Mouse (Mus musculus) intestine, embryonic 15.5 days (tissue): Measurements from ENCODE around the gene Hils1. TPM values are rescaled to one million over a fixed set of nuclear protein-coding genes. Genes with fewer than 3 reads are reported as not detected.
"Not testable (repeated sequence)": the region's sequence is repeated elsewhere in the genome, so short reads cannot be mapped to it uniquely, and the experiment has no call there.

Experiments
- ATAC-seq: fragments of 200-750 bp; cut with Nextera tagmentation; 2 replicates; pipeline ENCODE4 v1.8.0; 2017; ENCODE audit warnings: moderate TSS enrichment, moderate library complexity
- H3K27ac ChIP-seq: fragments of 300-500 bp; sonication (generic); 2 replicates; pipeline ENCODE4 v1.5.1; 2015; ENCODE audit warnings: mild to moderate bottlenecking, inconsistent platforms
- H3K27me3 ChIP-seq: fragments of 300-500 bp; sonication (generic); replicated peaks from 2 replicates; pipeline ENCODE4 v1.6.1; 2015; ENCODE audit warnings: inconsistent platforms
- H3K36me3 ChIP-seq: fragments of 300-500 bp; sonication (generic); 2 replicates; pipeline ENCODE4 v1.6.1; 2015; ENCODE audit warnings: inconsistent platforms
- H3K4me1 ChIP-seq: fragments of 300-500 bp; sonication (generic); replicated peaks from 2 replicates; pipeline ENCODE4 v1.6.1; 2015; ENCODE audit warnings: inconsistent platforms
- H3K4me2 ChIP-seq: fragments of 300-500 bp; sonication (generic); replicated peaks from 2 replicates; pipeline ENCODE4 v1.6.1; 2015; ENCODE audit warnings: mild to moderate bottlenecking, inconsistent platforms
- H3K4me3 ChIP-seq: fragments of 300-500 bp; sonication (generic); replicated peaks from 2 replicates; pipeline ENCODE4 v1.5.1; 2015; ENCODE audit warnings: inconsistent platforms
- H3K9ac ChIP-seq: fragments of 300-500 bp; sonication (generic); 2 replicates; pipeline ENCODE4 v1.6.1; 2015; ENCODE audit warnings: inconsistent platforms
- H3K9me3 ChIP-seq: fragments of 300-500 bp; sonication (generic); 2 replicates; pipeline ENCODE4 v1.6.1; 2016; ENCODE audit warnings: inconsistent platforms
- WGBS: fragments of 180-500 bp; shearing (Covaris S2); methylation state at CpG from one replicate; pipeline ENCODE4 v1.1.7; 2015; 5-methylcytosine and 5-hydroxymethylcytosine counted together
- polyA plus RNA-seq: library from polyadenylated mRNA; unstranded; fragments of >200 nt; fragmentation: Nextera tagmentation; extraction: Ambion mirVana; gene quantifications from 2 replicates; pipeline ENCODE4 v1.2.1, GENCODE M21; 2015

Hils1 gene
- polyA plus RNA-seq, 1 experiment from 2014 or later, result not detected

DNA sequence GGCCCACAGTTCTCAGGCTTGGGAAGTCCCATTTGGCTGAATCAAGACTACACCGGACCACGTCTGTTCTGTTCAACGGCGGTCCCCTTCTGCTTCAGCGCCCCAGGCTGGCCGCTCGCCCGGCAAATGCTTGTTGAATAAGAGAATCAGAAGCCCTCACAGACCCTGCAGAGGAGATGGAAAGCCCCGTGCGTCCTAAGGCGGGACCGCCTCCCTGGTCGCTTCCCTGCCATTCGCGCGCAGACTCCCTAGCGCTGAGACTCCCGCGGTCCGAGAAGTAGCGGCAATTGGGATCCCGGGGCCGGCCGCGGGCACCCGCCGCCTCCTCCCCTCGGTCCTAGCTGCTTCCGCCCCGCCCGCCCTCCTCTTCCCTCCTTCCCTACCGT lies 42.2 kb downstream of the Hils1 start, which contains the start of gene Samd14:
Samd14 (plus strand) TSS at position 251 of the 386 bp plus-strand sequence.
- under 1% methylated on average over 30 of the region's 32 CpGs for WGBS
- peak; percentile 70 for ATAC-seq

DNA sequence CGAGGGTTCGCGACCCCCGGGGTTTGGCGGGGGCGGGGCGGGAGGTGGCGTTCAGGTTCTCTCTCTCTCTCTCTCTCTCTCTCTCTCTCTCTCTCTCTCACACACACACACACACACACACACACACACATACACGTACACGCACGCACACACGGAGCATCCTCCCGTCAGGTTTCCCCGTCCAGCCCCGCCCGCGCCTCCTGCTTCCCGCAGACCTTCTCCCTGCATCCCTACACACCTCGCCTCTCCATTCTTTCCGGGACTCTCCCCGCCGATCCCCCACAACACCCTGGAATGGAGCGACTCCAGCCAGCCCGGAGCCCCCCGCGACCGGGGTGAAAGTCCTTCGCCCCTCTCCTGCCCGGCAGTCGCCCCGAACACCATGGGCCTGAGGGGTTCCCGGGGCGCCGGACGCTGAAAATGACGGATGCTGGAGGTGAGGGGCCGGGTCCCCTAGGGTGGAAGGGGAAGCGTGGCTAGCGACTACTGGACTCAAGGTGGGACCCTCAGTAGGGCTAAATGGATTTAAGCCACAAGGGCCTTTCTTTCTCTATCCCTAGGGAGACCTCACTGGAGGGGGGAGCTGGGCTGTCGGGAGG lies 42.8 kb downstream of the Hils1 start:
- peak overlapping the region; percentile 88 for H3K27ac ChIP-seq
- peaks cover 33% of the 10 kb centered on the region for H3K4me1 ChIP-seq
- no peaks in the 10 kb centered on the region for H3K36me3 ChIP-seq
- H3K4me3 ChIP-seq, result peak overlapping the region; percentile 63
- ATAC-seq, result no peak
- H3K9ac ChIP-seq, result peak overlapping the region; percentile 77
- WGBS, result 2% methylated on average over 38 of the region's 40 CpGs
- H3K9me3 ChIP-seq, result no peaks in the 10 kb centered on the region
- peak overlapping the region; percentile 76 for H3K4me2 ChIP-seq
- H3K27me3 ChIP-seq, result no peaks in the 10 kb centered on the region

More for the DNA sequence above, 42.2 kb downstream of the Hils1 start, which contains the start of gene Samd14:
- Histone ChIP-seq H3K4me1 (peaks cover 33% of the 10 kb centered on the region), H3K9ac (peak within 1 kb of the TSS; percentile 77), H3K4me2 (peak within 1 kb of the TSS; percentile 76), H3K9me3 (no peaks in the 10 kb centered on the region), H3K36me3 (peaks cover 5% of the 10 kb centered on the region; the same call in 1 of the 2 replicates), H3K27ac (peak within 1 kb of the TSS; percentile 88), H3K27me3 (no peaks in the 10 kb centered on the region), H3K4me3 (peak within 1 kb of the TSS; percentile 63)

DNA sequence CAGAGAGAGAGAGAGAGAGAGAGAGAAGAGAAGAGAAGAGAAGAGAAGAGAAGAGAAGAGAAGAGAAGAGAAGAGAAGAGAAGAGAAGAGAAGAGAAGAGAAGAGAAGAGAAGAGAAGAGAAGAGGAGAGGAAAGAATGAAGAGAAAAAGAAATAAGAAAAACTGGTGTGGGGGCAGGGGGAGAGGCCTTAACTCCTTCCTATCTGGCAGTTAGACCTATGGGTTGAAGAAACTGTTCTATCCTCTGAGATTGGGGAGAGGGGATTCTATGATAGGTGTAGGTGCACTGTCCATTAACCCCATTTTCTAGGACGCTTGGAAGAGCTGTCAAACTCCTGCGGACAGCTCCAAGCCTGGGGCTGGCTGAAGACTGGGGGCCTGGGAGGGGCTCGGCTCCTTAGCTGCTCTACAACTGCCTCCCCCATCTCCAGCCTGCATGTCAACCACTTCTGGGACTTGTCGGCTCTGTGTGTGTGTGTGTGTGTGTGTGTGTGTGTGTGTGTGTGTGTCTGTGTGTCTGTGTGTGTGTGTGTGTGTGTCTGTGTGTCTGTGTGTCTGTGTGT lies 43.5 kb downstream of the Hils1 start:
- not testable (repeated sequence) for ATAC-seq, H3K9me3 ChIP-seq, H3K36me3 ChIP-seq, H3K27me3 ChIP-seq, H3K27ac ChIP-seq
- Histone ChIP-seq H3K4me2 (peak overlapping the region; percentile 76), H3K4me1 (peaks cover 33% of the 10 kb centered on the region), H3K4me3 (peak overlapping the region; percentile 63), H3K9ac (0 out of 2 replicates have a peak overlapping the region, but pooled peaks have one; percentile 20)
- 10% methylated on average over 4 of the region's 4 CpGs for WGBS

DNA sequence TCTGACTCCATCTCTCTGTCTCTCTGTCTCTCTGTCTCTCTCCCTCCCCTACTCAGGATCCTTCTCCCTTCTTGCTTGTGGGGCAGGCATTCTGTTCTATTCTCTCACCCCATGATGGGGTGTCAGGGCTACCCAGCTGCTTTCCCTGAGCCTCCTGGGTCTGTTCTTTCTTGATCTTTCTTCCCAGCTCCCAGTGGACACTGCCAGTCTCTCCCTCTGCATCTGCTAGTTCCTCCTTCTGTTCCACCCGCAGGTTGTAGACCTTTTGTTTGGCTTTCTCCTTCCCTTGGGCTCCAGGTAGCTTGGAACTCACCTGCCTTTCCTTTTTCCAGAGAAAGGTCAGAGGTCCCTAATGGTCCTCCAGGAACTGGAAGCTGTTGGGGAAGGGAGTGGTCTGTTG lies 44.0 kb downstream of the Hils1 start:
- H3K27me3 ChIP-seq, result no peaks in the 10 kb centered on the region
- 38% methylated on average over 1 of the region's 1 CpGs for WGBS
- no peaks in the 10 kb centered on the region for H3K9me3 ChIP-seq
- no peak overlapping the region for H3K27ac ChIP-seq
- H3K4me1 ChIP-seq, result peaks cover 28% of the 10 kb centered on the region
- H3K4me3 ChIP-seq, result peak overlapping the region; percentile 63
- peak overlapping the region; percentile 76 for H3K4me2 ChIP-seq
- peak overlapping the region; percentile 20 for H3K9ac ChIP-seq
- no peak for ATAC-seq
- H3K36me3 ChIP-seq, result no peaks in the 10 kb centered on the region

DNA sequence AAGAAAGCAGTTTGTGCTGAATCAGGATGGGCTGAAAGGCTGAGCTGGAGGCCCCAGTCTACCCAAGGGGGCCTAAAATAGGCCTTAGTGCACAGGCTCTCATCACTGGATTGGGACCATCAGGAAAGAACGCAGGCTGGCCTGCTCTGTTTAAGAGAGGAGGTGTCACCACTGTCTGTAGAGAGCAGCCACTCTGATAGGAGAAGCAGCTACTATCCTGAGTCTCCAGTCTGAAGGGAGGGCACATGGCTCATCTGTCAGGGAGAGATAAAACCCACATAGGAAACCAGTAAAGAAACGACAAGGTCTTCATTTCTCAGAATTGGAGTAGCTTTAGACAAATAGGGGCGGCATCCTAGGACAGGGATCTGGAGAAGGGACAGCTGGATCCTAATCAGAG lies 44.7 kb downstream of the Hils1 start:
- Histone ChIP-seq H3K27me3 (no peaks in the 10 kb centered on the region), H3K4me1 (peaks cover 24% of the 10 kb centered on the region), H3K36me3 (no peaks in the 10 kb centered on the region), H3K9me3 (no peaks in the 10 kb centered on the region), H3K4me3 (no peak overlapping the region), H3K9ac (0 out of 2 replicates have a peak overlapping the region, but pooled peaks have one; percentile 8), H3K27ac (0 out of 2 replicates have a peak overlapping the region, but pooled peaks have one; percentile 6), H3K4me2 (peak overlapping the region; percentile 76)
- 48% methylated on average over 3 of the region's 3 CpGs for WGBS
- ATAC-seq, result peak; percentile 57; the same call in 1 of the 2 replicates

DNA sequence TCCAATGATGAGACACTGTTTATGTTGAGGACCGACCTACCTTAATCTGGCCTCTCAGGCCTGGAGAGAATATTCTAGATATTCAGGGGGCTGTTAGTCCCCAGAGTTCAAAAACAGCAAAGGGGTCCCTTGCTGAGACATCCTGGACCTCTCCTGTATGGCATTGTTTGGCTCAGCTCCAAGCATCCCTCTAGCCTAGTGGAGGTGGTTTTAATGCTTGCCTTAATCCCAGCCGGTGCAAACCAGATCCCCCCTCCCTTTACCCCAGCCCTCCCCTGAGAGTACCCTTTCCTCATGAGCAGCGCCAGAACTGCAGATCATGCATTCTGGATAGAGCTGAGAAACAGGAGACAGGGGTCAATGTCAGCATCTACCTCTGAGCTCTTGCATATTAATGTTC lies 45.1 kb downstream of the Hils1 start:
- H3K27ac ChIP-seq, result no peak overlapping the region
- no peak overlapping the region for H3K4me2 ChIP-seq
- peaks cover 19% of the 10 kb centered on the region for H3K4me1 ChIP-seq
- 46% methylated on average over 3 of the region's 3 CpGs for WGBS
- H3K27me3 ChIP-seq, result no peaks in the 10 kb centered on the region
- H3K9ac ChIP-seq, result no peak overlapping the region
- no peak overlapping the region for H3K4me3 ChIP-seq
- no peaks in the 10 kb centered on the region for H3K9me3 ChIP-seq
- ATAC-seq, result no peak
- no peaks in the 10 kb centered on the region for H3K36me3 ChIP-seq

DNA sequence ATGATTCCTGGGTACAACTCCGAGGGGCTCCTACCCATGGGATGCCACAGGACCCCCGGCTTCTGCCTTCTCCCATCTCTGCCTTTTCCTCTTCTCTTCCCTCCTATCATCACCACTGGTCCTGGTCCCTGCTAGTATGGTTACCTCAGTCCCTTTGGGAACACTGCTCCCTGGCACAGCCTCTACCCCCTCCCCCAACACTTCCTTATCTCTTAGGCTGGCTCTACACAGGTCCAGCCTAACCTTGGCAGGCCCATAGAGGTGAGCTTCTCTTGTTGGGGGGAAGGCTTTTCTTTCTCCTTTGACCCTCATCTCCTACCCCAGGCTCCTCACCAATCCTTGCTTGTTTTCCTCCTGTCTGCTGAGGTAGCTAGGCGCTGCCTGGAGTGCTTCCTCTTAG lies 48.1 kb downstream of the Hils1 start:
- no peak overlapping the region for H3K27ac ChIP-seq
- no peaks in the 10 kb centered on the region for H3K27me3 ChIP-seq
- WGBS, result 74% methylated on average over 3 of the region's 3 CpGs
- H3K4me3 ChIP-seq, result no peak overlapping the region
- no peak for ATAC-seq
- no peaks in the 10 kb centered on the region for H3K36me3 ChIP-seq
- H3K9ac ChIP-seq, result no peak overlapping the region
- peaks cover 5% of the 10 kb centered on the region; the same call in 1 of the 2 replicates for H3K4me1 ChIP-seq
- H3K4me2 ChIP-seq, result no peak overlapping the region
- H3K9me3 ChIP-seq, result no peaks in the 10 kb centered on the region

Other genes starting within 250 kb of the Hils1 start
- 0.14 TPM in 1 of 2 replicates, not detected in the other for gene Cdc34b, start 225.8 kb upstream of the Hils1 start, polyA plus RNA-seq
- 0.06 TPM in 1 of 2 replicates, not detected in the other for gene Tmem92, start 184.9 kb upstream of the Hils1 start, polyA plus RNA-seq
- 984 and 1,087 TPM in 2 replicates for gene Col1a1, start 31.4 kb upstream of the Hils1 start, polyA plus RNA-seq
- gene Sgca, start 8.7 kb downstream of the Hils1 start, polyA plus RNA-seq, result 0.19 TPM in 1 of 2 replicates, not detected in the other
- gene Ppp1r9b, start 23.4 kb downstream of the Hils1 start, polyA plus RNA-seq, result 6.8 and 8.1 TPM in 2 replicates
- gene Samd14, start 42.3 kb downstream of the Hils1 start, polyA plus RNA-seq, result 15.0 and 15.3 TPM in 2 replicates
- gene Pdk2, start 73.8 kb downstream of the Hils1 start, polyA plus RNA-seq, result 30.8 and 31.2 TPM in 2 replicates
- gene Itga3, start 109.2 kb downstream of the Hils1 start, polyA plus RNA-seq, result 32.8 and 35.6 TPM in 2 replicates
- gene Dlx3, start 152.5 kb downstream of the Hils1 start, polyA plus RNA-seq, result 0.60 and 0.88 TPM in 2 replicates
- 0.10 and 0.16 TPM in 2 replicates for gene Dlx4, start 178.7 kb downstream of the Hils1 start, polyA plus RNA-seq